Mouse (Mus musculus) megakaryocyte, embryonic 14.5 days (primary cell): Measurements from ENCODE around the gene Paqr5.

Experiments used
- FLI1 ChIP-seq: IDR thresholded peaks from 2 replicates; pipeline ENCODE4 v1.6.1; 2012; ENCODE audit warnings: low read length, inconsistent platforms, mixed read lengths
- GATA1 ChIP-seq: IDR thresholded peaks from 3 replicates; pipeline ENCODE4 v1.6.1; 2012; ENCODE audit warnings: mixed read lengths, low read length, inconsistent platforms, borderline replicate concordance

DNA sequence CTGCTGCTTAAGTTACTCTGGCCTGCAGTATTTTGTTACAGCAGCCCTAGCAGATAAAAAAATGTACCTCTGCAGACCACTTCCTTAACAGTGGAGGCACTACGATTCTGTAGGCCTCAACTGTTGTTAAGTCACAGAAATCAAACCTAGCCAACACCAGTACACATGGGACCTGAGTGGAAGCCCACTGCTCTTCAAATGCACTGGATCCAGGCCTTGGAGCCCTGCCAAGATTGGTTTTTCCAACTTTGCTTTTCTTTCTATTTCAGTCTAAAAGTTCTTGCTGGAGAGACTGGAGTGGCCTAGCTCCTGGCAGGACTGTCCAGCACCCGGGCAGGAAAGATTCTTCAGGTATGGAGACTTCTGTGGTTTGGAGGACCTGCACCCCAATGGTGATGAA is 29.6 kb upstream of the Paqr5 start:
- TF ChIP-seq GATA1 (no peak), FLI1 (no peak)
